In the genomic region with DNA sequence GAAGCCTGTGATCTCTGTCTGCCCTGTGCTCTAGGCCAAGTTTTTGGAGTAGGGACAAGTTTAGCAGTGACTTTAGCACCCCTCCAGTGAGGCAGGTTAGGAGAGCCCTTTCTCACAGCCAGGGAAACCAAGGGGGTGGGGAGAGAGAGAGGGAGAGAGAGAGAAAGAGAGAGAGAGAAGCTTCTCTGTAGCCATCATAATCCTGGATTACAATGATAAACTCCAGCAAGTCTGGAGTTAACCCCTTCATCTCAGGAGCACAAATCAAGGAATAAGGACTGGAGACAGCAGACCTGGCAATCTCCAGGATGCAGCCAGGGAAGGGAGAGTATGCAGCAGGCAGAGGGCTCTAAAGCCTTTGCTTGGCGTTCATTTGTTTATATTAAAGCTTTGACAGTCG, we compare ENCODE assay signal across 14 mouse cellular contexts. TPM values are rescaled to one million over a fixed set of nuclear protein-coding genes. Genes with fewer than 3 reads are reported as not detected.
DNase-seq lines count a peak whose midpoint lies in the region; ATAC-seq and TF ChIP-seq lines count a peak whose summit lies in the region.
"Had no signal": no experiment of that assay in that cellular context is flagged by ENCODE, and none has a peak within 500 bp of the region (broad histone marks: within the 10 kb centered on the region; RNA-seq: fewer than 3 reads in every experiment).

No protein-coding gene starts in this region.

- no peaks in the 10 kb centered on the region for H3K9me3 ChIP-seq in midbrain, embryonic 16.5 days (replicated peaks; ENCODE audit: control insufficient read depth, low read length, poor library complexity, severe bottlenecking)
- no peaks in the 10 kb centered on the region for H3K9me3 ChIP-seq in intestine, postnatal 0 days (ENCODE audit: control insufficient read depth)
- H3K9me3 ChIP-seq: G1E; limb, embryonic 15.5 days had no signal

- H3K27ac ChIP-seq in gastrocnemius, adult 2 months = no peak overlapping the region
- 0 out of 2 replicates have a peak overlapping the region, but pooled peaks have one; percentile 2 for H3K27ac ChIP-seq in midbrain, embryonic 16.5 days (ENCODE audit: low read length)
- no peak overlapping the region for H3K27ac ChIP-seq in intestine, postnatal 0 days (ENCODE audit: low read depth, low read length)

- no peaks in the 10 kb centered on the region for H3K36me3 ChIP-seq in midbrain, embryonic 16.5 days (ENCODE audit: control insufficient read depth, insufficient read depth, low read length)
- no peaks in the 10 kb centered on the region for H3K36me3 ChIP-seq in intestine, postnatal 0 days (ENCODE audit: control insufficient read depth, insufficient read depth)
- H3K36me3 ChIP-seq: G1E had no signal

- no peaks in the 10 kb centered on the region for H3K27me3 ChIP-seq in midbrain, embryonic 16.5 days (ENCODE audit: control insufficient read depth, insufficient read depth, low read depth, low read length)
- H3K27me3 ChIP-seq in intestine, postnatal 0 days (replicated peaks; ENCODE audit: control insufficient read depth, insufficient read depth, low read length) = no peaks in the 10 kb centered on the region
- H3K27me3 ChIP-seq: limb, embryonic 15.5 days had no signal

- no peak for ATAC-seq in midbrain, embryonic 16.5 days
- ATAC-seq in intestine, postnatal 0 days = no peak
- ATAC-seq: lung, postnatal 0 days had no signal

- peaks cover 49% of the 10 kb centered on the region for H3K4me1 ChIP-seq in midbrain, embryonic 16.5 days (ENCODE audit: control insufficient read depth, insufficient read depth, low read length)
- H3K4me1 ChIP-seq in intestine, postnatal 0 days (replicated peaks; ENCODE audit: control insufficient read depth, insufficient read depth, low read length) = no peaks in the 10 kb centered on the region

- no peak overlapping the region for H3K4me2 ChIP-seq in midbrain, embryonic 16.5 days (ENCODE audit: low read length)
- H3K4me2 ChIP-seq in intestine, postnatal 0 days (replicated peaks; ENCODE audit: low read depth) = no peak overlapping the region
- H3K4me2 ChIP-seq: limb, embryonic 15.5 days had no signal

- DNase-seq in gastrocnemius, adult 2 months = peak; percentile 4
- DNase-seq in gastrocnemius, adult 18-20 months (ENCODE audit: low spot score) = no peak
- peak; percentile 2 for DNase-seq in layer of hippocampus, adult 9-11 months
- no peak for DNase-seq in layer of hippocampus, adult 8-10 months (ENCODE audit: low spot score in 2 of 2)
- peak; percentile 10 for DNase-seq in heart, postnatal 4 days
- no peak for DNase-seq in right cerebral cortex, postnatal 36 days (ENCODE audit: low spot score in 2 of 2)
- DNase-seq: B cell, adult 2 months; layer of hippocampus, postnatal 36 days; thymus, postnatal 14 days had no signal

- H3K4me3 ChIP-seq in gastrocnemius, adult 2 months = no peak overlapping the region
- no peak overlapping the region for H3K4me3 ChIP-seq in midbrain, embryonic 16.5 days (ENCODE audit: low read depth, low read length)
- no peak overlapping the region for H3K4me3 ChIP-seq in intestine, postnatal 0 days (ENCODE audit: low read depth, low read length)
- H3K4me3 ChIP-seq: limb, embryonic 15.5 days had no signal

- 19% methylated on average over 2 of the region's 2 CpGs for WGBS in midbrain, embryonic 16.5 days
- 12% methylated on average over 2 of the region's 2 CpGs for WGBS in intestine, postnatal 0 days

- no peak overlapping the region for H3K9ac ChIP-seq in midbrain, embryonic 16.5 days (ENCODE audit: low read depth, low read length)
- no peak overlapping the region for H3K9ac ChIP-seq in intestine, postnatal 0 days (ENCODE audit: low read depth, low read length)
- H3K9ac ChIP-seq: limb, embryonic 15.5 days had no signal

- intact Hi-C loops in gastrocnemius, adult 2 months (cut with DNase I) = no loop called here

- TF ChIP-seq CTCF in gastrocnemius, adult 2 months (IDR thresholded peaks at IDR 0.05) = no peak
- no peak for TF ChIP-seq CTCF in intestine, postnatal 0 days (IDR thresholded peaks at IDR 0.05; ENCODE audit: low read depth)

RNA-seq across cellular contexts. Expression of gene BC034090, which starts 8.6 kb away (rescaled TPM):
- 1 to 10 TPM in 1 of 2 experiments, under 1 TPM in 1; 0.94 to 1.8 TPM for total RNA-seq in gastrocnemius, adult 2 months (2021)
- 1 to 10 TPM in 1 of 2 experiments, under 1 TPM in 1; 0.64 to 1.5 TPM for total RNA-seq in gastrocnemius, adult 18-20 months (2021)
- 10 to 100 TPM in 1 of 4 experiments, 1 to 10 TPM in 3; 6.8 to 10.1 (median 8.1) TPM for total RNA-seq in layer of hippocampus, adult 8-10 months (2022)
- total RNA-seq in heart, postnatal 4 days (2021) = 10 to 100 TPM; 55.0 to 60.7 TPM
- 2.8 and 5.5 TPM in 2 replicates for polyA plus RNA-seq in midbrain, embryonic 16.5 days (2015; fragmentation: Nextera tagmentation; extraction: Ambion mirVana)
- 1.0 and 1.3 TPM in 2 replicates for polyA plus RNA-seq in intestine, postnatal 0 days (2015; fragmentation: Nextera tagmentation; extraction: Ambion mirVana)

Comparison
In these comparisons a context has a peak if more than half of its experiments do, and no peak if none do; other contexts are left out.
1. DNase-seq: peak in gastrocnemius, adult 2 months (single experiment), layer of hippocampus, adult 9-11 months (single experiment) and heart, postnatal 4 days (single experiment); none in gastrocnemius, adult 18-20 months (single experiment), layer of hippocampus, adult 8-10 months (0 of 2) and right cerebral cortex, postnatal 36 days (0 of 2).
2. RNA of gene BC034090, which starts 8.6 kb away (total RNA-seq): 55.0 to 60.7 TPM in heart, postnatal 4 days; 6.8 to 10.1 TPM in layer of hippocampus, adult 8-10 months, 0.94 to 1.8 TPM in gastrocnemius, adult 2 months and 0.64 to 1.5 TPM in gastrocnemius, adult 18-20 months; every median in the first group is over 4 times any median in the second.